12 mouse cellular contexts compared by ENCODE assay signal in the genomic region with DNA sequence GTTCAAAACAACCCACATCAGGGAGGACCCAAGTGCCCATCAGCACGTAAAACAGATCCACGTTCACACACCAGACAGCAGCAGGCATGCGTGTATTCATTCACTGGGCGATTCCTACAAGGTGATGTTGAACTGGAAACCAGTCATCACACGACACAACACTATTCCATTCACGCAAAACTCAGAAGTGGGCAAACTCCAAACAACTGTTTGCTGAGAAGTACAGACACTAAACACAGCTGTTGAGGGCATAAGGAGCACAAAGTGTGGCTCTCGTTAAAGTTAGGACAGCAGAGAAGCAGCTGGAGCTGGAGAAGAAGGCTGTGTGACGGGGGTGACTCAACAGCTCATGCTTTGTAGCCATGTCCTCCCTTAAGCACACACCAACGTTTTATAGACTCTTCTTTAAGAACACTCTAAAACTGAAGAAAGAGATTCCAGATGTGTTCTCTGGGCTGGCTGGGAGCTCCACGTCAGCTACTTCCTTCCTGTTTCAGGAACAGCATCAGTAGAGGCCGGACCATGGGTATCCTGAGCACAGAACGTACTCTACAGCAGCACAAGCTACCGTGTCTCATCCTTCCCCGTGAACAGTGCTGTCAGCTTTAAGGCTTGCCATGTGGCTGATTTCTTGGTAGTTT. TPM values are rescaled to one million over a fixed set of nuclear protein-coding genes. Genes with fewer than 3 reads are reported as not detected.
A peak's percentile ranks its signal among the peaks of the same experiment; 100 is the strongest.
DNase-seq lines count a peak whose midpoint lies in the region; ATAC-seq lines count a peak whose summit lies in the region.
"Had no signal": no experiment of that assay in that cellular context is flagged by ENCODE, and none has a peak within 500 bp of the region (broad histone marks: within the 10 kb centered on the region; RNA-seq: fewer than 3 reads in every experiment).

No protein-coding gene starts in this region.

- DNase-seq in gastrocnemius, postnatal 14 days = peak; percentile 20
- no peak for DNase-seq in gastrocnemius, postnatal 4 days (ENCODE audit: low spot score in 2 of 2)
- DNase-seq in heart, postnatal 14 days = peak; percentile 19 to 48
- DNase-seq in frontal cortex, postnatal 36 days (ENCODE audit: low spot score in 2 of 2) = no peak
- no peak for DNase-seq in ovary, postnatal 10 days (ENCODE audit: low spot score)
- DNase-seq: kidney, postnatal 4 days had no signal

- no peak for ATAC-seq in megakaryocyte, adult 5-6 weeks (ENCODE audit: poor library complexity, severe bottlenecking)
- ATAC-seq in erythroid progenitor cell, adult 5-6 weeks (replicated peaks; ENCODE audit: low FRiP score, poor library complexity, severe bottlenecking) = no peak
- ATAC-seq: midbrain, embryonic 16.5 days had no signal

- peaks cover 38% of the 10 kb centered on the region for H3K4me1 ChIP-seq in megakaryocyte, embryonic 14.5 days

- no peaks in the 10 kb centered on the region for H3K9me3 ChIP-seq in megakaryocyte, embryonic 14.5 days
- H3K9me3 ChIP-seq: hindbrain, embryonic 13.5 days had no signal

- H3K4me3 ChIP-seq in megakaryocyte, embryonic 14.5 days (replicated peaks) = peak overlapping the region; percentile 59
- H3K4me3 ChIP-seq: hindbrain, embryonic 13.5 days had no signal

- H3K36me3 ChIP-seq in megakaryocyte, embryonic 14.5 days (replicated peaks; ENCODE audit: low read length) = no peaks in the 10 kb centered on the region
- H3K36me3 ChIP-seq: hindbrain, embryonic 13.5 days had no signal

- peaks cover 4% of the 10 kb centered on the region for H3K27me3 ChIP-seq in megakaryocyte, embryonic 14.5 days (replicated peaks)
- H3K27me3 ChIP-seq: hindbrain, embryonic 13.5 days had no signal

- intact Hi-C loops in gastrocnemius, postnatal 14 days (cut with DNase I; ENCODE audit: low total_unique reads) = no loop called here
- intact Hi-C loops in heart, postnatal 14 days (cut with DNase I) = no loop called here

RNA-seq across cellular contexts. Expression of a gene that starts 38.0 kb away (rescaled TPM):
- total RNA-seq in gastrocnemius, postnatal 14 days (2021) = not detected
- under 1 TPM; 0.23 to 0.29 TPM for total RNA-seq in gastrocnemius, postnatal 4 days (2021)
- not detected in 2 replicates for polyA plus RNA-seq in megakaryocyte, embryonic 14.5 days (2012; ENCODE audit: insufficient read depth, low replicate concordance)
- not detected in 2 replicates for total RNA-seq in megakaryocyte, adult 5-6 weeks (2015)
- not detected in 2 replicates for total RNA-seq in megakaryocyte, adult 5-6 weeks (2017)
- under 1 TPM in 1 of 2 experiments, not detected in 1; 0.19 TPM for total RNA-seq in heart, postnatal 14 days (2021)
- not detected in 2 replicates for total RNA-seq in erythroid progenitor cell, adult 5-6 weeks (2015; ENCODE audit: low replicate concordance)
- not detected in 2 replicates for total RNA-seq in erythroid progenitor cell, adult 5-6 weeks (2017; ENCODE audit: low replicate concordance)
- polyA plus RNA-seq: lung, embryonic 16.5 days; midbrain, embryonic 16.5 days had no signal

Comparison
In these comparisons a context has a peak if more than half of its experiments do, and no peak if none do; other contexts are left out.
1. DNase-seq: peak in gastrocnemius, postnatal 14 days (single experiment) and heart, postnatal 14 days (2 of 2); none in gastrocnemius, postnatal 4 days (0 of 2), frontal cortex, postnatal 36 days (0 of 2) and ovary, postnatal 10 days (single experiment).